Mouse (Mus musculus) C2C12 (cell line): ENCODE measurements around the gene Ipo13.

Experiments used
- CEBPB ChIP-seq: IDR thresholded peaks from one replicate; pipeline ENCODE4 v1.6.1; 2011; ENCODE audit warnings: low read depth, mild to moderate bottlenecking, control low read depth, moderate library complexity
- CTCF ChIP-seq: IDR thresholded peaks from one replicate; pipeline ENCODE4 v1.5.1; 2011; ENCODE audit not compliant: control insufficient read depth, insufficient read depth, insufficient read length
- FOSL1 ChIP-seq: IDR thresholded peaks from one replicate; pipeline ENCODE4 v1.8.0; 2011; ENCODE audit warnings: mild to moderate bottlenecking, low read length; ENCODE audit not compliant: poor library complexity, insufficient read depth, severe bottlenecking
- USF1 ChIP-seq: IDR thresholded peaks from one replicate; pipeline ENCODE4 v1.6.1; 2011; ENCODE audit warnings: low read depth, mild to moderate bottlenecking, control low read depth, moderate library complexity

GRCm38 (mm10) chr4:117947493-117947892, 32.7 kb upstream of the Ipo13 start:
- no peak for TF ChIP-seq CTCF
- TF ChIP-seq FOSL1, result no peak
- TF ChIP-seq CEBPB, result no peak
- TF ChIP-seq USF1, result no peak
